Mouse (Mus musculus) adrenal gland, adult (tissue): ENCODE data around the gene Tmem234.
A peak's percentile ranks its signal among the peaks of the same experiment; 100 is the strongest.

Source experiments
- DNase-seq, 2 experiments: peaks; one replicate each; pipeline ENCODE4 v3.0.0; 2022 to 2023; ENCODE audit warnings: low spot score in 1 of 2; ENCODE audit not compliant: inconsistent age in 2 of 2

Gene Tmem234

DNA sequence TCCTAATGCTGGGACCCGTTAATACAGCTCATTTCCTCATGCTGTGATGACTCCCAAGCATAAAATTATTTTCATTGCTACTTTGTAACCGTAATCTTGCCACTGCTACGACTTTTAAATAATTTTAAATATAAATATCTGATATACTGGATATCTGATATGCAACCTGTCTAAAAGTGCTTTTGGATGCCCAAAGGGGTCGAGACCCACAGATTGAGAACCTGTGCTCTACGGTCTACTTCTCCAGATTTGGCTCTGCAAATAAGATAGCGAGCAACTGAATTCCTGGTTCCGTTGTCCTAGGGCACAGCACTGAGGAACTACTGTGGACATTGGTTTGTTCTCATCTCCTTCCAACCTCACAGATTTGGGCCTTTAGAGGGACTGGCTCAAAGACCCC lies 22.8 kb upstream of the Tmem234 start:
- DNase-seq, result no peak

DNA sequence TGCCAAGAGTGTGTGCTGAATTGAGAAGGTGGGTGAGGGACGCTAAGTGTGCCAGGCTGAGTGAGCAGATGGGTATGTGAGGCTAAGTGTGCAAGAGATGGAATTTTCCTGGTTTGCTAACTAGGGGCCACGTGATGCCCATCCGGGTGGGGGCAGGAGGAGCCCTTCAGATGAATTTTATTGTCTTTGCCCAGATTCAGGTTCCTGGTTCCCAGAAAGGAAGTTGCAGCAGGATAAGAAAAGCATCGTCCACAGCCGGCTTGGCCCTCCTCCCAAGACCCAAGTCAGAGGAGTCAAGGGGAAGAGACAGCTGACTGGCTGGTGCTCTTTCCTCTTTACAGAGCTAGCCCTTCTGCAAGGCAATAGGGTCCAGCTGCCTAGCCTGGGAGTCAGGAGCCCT lies 22.0 kb upstream of the Tmem234 start, which contains the start of gene Fam167b:
Gene Fam167b (minus strand): TSS at position 84 of the 400 bp plus-strand sequence.
- DNase-seq, result peak; percentile 60 to 74

DNA sequence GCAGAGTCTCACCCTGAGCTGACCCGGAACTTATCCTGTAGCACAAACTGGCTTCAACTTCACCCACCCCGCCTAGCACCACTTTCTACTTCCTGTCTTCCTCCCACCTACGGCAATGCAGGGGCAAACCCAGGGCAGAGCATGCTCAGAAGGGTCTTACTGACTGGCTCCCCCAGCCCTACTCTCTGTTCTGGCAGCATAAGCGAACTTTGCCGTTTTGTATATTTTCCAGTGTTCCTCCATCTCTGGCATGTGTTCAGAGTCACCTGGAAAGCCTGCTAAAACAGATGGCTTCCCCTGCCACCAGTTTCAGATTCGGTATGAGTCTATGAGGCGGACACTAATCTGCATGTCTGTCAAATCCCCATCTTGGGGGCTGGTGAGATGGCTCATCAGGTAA lies 20.1 kb upstream of the Tmem234 start:
- DNase-seq, result peak in 1 of 2 experiments; percentile 34

DNA sequence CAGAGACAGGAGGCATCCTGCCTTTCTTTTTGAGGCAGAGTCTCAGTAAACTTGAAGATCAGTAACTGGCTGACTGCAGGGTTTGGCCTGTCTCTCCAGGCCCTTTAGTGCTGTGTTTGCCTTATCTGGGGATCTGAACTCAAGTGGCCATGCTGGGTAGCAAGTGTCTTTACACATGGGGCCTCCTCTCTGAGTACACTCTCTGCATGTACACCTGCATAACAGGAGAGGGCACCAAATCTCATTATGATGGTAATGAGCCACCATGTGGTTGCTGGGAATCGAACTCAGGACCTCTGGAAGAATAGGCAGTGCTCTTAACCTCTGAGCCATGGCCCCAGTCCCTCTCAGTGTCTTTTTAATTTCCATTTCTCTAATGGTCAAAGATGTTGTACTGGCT lies 18.2 kb upstream of the Tmem234 start:
- no peak for DNase-seq

DNA sequence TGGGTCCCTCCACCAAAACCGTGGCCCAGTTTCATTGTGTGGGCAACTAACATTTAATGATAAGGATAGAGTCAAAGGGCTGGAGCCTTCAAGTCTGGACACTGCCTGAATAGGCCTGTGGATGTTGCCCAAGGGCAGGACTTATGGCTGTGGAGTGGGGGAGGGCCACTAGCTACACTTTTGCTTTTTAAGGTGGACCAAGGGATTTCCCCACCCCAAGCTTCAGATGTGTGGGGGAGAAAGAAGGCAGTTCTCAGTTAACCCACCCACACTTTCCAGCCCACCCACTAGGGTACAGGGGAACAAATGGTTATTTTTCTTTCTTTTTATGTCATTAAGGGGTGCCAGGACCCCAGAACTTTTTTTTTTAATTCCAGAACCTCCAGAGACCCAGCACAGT lies 16.1 kb upstream of the Tmem234 start:
- no peak for DNase-seq

DNA sequence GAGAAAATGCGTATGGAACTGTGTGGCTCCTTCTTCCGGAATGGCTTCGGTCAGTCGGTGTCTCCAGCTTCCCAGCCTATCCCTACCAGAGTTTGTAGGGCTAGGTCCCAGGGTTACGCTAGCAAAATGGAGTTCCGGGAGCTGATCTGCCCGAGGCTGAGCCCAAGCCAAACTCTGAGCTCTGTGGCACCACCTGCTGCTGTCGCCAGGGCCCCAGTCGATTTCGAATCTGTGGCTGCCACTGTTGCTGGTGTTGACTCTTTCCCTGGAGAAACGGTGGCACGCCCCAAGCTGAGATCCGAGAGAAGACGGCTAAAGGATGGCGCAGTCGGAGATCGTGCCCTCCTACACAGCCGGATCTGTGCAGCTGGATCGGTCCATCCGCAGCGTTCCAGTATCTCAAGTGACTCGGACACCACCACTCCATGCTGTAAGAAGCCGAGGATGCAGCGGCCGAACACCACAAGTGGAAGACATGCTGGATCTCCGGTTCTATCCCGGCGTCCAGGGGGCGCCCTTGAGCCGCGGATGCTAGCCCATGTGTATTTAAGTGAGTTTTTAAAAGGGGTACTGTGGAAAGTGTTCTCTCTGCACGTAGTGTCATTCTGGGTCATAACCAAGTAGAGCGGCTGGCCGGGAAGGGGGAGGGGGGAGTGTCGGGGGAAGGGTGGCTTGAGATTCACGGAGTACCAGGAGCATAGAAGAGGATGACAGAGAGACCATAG lies 15.4 kb upstream of the Tmem234 start:
- peak; percentile 89 to 97 for DNase-seq

DNA sequence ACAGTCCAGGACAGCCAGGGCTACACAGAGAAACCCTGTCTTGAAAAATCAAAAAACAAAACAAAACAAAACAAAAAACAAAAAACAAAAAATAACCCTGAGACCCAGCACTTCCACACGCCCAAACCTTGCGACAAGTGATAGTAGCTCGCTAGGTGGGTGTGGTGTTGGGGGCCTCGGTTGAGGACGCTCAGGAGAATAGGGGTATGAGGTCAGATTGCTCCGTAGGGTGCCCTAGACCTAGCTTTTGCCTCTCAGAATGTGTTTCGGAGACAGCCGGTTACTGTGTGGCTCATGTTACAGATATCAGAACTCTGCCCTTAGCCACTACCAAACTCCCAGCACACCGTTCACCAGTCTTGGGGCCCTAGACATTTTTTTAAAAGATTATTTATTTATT lies 14.7 kb upstream of the Tmem234 start:
- DNase-seq, result no peak

DNA sequence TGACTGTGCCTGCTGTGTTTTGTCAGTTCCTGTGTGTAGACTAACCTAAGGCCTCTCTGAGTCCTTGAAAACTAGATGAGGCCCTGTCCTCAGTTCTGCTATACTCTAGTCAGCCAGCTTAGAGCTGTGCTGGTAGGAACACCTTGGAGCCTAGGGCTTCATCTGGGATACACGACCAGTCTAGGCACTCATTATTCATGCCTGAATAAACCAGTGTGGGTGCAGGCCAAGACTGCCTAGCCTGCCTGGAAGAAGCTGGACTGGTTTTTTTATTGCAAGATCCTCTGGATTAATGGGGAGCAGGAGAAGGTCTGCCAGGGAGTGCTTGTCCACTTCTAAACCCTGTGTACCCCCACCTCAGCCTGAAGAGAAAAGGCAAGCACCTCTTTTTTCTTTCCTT lies 13.5 kb upstream of the Tmem234 start:
- no peak for DNase-seq

DNA sequence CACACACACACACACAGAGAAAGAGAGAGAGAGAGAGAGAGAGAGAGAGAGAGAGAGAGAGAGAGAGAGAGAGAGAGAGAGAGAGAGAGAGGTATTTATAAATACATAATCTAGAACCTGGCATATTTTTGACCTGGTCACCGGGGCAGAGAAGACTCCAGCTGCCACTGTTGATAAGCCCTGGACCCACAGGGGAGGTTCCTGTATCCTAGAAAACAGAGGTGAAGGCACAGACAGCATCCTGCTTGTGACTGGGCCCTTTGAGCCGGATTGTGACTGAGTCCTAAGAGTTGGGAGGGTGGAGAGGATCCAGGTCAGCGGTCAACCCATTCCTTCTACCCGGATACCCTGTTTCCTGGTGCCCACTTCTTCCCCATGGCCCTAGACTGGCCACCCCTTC lies 11.6 kb upstream of the Tmem234 start:
- no peak for DNase-seq

DNA sequence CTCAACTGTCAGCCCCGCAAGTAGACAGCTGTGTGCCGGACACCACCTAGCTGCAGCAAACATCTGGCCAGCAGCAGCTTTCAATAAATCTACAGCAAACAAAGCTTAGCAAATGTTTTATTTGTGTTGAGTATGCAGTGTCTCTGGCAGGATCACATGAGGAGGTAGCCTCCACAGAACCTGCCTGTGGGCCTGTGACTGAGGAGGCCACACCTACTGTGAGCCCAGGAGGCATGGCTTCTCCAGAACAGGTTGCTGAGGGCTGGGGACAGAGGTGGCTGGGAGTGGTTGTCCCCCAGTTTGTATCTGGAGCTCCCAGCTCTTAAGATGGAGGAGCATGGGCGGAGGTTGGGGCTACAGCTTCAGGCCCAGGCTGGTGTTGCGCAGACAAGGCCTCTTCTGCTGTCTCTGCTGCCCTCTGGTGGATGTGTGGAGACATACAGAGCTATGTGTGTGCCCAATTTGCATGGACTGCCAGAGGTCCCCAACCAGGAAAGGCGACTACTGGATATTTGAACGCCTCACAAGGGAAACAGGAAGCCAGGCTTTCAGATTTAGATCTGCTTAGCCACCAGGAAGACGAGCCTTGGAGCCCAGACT lies 8.1 kb downstream of the Tmem234 start:
- peak; percentile 80 to 91 for DNase-seq

DNA sequence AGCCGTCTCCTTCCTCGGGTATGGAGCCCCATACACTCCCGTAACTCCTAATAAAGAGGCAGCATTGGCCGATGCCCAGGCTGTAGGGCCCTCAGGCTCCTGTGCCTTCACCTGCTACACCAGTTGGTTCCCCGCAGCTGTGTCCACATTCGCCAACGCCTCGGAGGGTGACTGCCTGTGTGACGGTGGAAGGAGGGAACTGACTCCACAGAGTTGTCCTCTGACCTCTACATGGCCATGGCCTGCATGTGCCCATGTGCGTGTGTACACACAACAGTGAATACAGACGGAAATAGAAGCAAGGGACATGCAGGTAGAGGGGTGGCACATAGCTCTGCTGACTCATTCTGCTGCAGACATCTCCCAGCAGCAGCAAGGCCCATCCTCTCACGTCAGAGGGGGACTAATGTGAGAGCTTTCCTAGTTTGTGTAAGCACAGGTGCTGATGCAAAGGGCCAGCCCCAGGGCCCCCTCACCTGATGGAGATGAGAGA lies 8.7 kb downstream of the Tmem234 start:
- no peak for DNase-seq

DNA sequence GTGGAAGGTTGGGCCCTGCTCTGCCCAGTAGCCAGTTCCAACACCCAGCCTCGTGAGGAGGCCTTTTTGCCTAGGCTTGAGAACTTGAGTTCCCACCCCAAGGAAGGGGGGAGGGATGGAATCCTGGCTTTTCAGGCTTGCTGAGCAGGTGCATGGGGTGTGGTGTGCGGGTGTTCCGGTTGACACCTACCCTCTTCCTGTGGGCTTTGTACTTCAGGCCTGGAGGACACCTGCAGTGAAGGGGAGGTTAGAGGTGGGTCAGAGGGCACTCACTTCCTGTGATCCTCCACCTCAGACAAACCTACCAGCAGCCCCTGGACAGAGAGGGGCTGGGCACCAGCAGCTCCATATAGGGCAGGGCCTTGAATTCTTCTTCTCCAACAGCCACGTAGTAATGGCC lies 9.6 kb downstream of the Tmem234 start:
- no peak for DNase-seq

DNA sequence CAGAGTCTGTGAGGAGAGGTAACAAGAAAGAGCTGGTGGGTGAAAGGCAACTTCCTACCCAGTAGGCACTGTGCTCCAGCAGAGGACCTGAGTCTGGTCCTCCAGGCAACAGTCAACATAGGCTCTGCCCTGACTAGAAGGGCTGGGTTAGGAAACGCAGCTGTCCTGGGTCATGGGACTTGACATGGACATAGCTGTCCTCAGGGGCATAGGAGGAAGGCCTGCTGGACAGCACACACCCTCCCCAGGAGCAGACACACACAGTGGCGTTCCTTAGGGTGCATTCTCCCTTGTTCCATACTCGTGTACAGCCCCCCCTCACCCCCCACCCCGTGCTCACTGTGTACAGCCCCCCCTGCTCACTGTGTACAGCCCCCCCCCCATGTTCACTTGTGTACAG lies 10.0 kb downstream of the Tmem234 start:
- no peak for DNase-seq

DNA sequence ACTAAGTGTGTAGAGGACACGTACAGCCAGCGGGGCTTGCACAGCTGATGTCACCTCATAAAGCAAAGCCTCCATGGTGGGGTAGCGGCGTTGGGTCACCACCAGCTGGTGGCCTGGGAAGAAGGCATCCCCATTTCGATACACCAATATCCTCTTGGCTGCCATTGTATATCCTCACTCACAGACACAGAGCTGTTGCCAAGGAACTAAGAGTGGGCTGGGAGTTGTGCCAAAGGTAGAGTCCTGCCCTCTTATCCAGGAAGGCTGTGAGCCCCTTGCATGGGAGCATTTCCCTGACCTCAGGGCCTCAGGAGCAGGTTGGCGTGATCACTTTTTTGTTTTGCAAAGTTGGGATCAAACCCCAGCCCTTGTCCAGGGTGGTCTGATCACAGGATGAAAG lies 13.6 kb downstream of the Tmem234 start, which contains the start of gene Dcdc2b:
Gene Dcdc2b (minus strand): TSS at position 165 of the 400 bp plus-strand sequence.
- peak in 1 of 2 experiments; percentile 31 for DNase-seq

DNA sequence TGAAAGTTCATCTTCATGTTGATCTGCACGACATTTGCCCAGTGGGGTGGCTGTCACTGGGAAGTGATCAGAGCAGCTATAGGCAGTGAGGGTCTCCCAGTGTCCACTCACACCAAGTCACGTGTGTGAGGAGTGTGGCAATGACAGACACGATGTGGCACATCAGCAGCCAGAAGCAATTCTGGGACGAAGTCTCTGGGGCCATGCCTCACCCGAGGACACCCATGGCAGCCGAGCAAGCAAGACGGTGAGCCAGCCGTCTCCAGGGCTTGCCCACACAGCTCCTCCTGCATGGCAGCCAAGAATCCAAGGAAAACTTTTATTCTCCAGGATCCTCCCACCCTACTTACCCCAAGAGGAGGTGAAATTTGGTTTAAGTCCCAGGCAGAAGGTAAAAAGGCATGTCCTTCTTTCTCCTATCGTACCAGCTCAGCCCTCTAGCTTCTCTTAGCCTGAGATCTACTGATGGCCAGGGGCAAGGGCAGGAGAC lies 15.4 kb downstream of the Tmem234 start:
- peak in 1 of 2 experiments; percentile 29 for DNase-seq

DNA sequence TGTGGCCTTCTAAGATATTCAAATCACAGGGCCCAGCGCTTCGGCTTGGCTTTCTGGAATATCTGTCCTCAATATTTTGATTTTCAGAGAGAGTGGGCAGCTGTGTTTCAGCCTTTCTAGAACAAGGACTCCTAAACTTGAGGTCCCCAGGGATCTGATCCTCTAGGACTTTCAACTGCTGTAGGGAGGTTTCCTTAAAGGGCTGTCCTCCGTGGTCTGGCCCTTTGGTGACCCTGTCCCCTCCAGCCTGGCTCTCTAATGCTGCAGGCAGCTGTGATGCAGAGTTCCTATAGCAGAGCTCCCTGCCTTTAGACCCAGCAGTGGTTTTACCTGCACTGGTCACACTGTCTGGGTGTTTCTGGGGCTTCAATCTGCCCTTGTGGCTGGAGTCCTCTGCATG lies 16.2 kb downstream of the Tmem234 start:
- DNase-seq, result peak in 1 of 2 experiments; percentile 29

DNA sequence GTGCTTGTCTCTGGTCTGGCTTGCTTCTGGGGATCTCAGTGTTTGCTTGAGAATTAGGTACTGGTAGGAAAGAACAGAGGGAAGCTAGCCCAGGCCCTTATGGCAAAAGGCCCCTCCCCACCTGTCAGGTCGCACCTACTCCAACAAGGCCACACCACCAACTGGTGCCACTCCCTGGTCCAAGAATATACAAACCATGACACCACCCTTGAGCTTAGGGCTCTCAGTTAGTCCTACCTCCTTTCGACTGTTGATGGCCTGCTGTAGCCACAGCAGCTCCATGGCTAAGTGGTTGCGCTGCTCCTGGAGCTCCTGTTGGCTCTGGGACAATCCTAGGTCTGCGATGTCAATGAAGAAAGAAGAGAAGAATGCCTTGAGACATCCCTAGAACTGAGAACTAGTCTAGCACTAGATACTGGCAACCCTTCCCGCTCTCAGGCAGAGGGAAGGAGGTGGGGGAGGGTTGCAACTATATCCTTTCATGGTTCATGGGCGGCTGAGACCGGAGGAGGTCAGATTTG lies 16.7 kb downstream of the Tmem234 start:
- peak in 1 of 2 experiments; percentile 31 for DNase-seq

DNA sequence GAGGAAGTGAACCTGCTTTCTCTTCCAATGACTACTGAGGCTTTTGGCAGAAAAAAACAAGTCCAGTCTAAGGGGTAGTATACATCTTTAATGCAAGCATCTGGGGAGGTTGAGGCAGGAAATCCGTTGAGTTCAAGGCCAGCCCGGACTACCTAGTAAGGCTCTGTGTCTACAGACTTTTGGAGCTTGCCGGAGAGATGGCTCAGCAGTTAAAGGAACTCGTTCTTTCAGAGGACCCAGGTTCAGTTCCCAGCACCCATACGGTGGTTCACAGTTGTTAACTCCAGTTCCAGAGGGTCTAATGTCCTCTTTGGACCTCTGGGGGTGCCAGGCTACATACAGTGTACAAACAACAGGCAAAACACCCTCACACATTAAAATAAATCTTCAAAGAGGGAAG lies 17.6 kb downstream of the Tmem234 start:
- peak in 1 of 2 experiments; percentile 51 for DNase-seq

DNA sequence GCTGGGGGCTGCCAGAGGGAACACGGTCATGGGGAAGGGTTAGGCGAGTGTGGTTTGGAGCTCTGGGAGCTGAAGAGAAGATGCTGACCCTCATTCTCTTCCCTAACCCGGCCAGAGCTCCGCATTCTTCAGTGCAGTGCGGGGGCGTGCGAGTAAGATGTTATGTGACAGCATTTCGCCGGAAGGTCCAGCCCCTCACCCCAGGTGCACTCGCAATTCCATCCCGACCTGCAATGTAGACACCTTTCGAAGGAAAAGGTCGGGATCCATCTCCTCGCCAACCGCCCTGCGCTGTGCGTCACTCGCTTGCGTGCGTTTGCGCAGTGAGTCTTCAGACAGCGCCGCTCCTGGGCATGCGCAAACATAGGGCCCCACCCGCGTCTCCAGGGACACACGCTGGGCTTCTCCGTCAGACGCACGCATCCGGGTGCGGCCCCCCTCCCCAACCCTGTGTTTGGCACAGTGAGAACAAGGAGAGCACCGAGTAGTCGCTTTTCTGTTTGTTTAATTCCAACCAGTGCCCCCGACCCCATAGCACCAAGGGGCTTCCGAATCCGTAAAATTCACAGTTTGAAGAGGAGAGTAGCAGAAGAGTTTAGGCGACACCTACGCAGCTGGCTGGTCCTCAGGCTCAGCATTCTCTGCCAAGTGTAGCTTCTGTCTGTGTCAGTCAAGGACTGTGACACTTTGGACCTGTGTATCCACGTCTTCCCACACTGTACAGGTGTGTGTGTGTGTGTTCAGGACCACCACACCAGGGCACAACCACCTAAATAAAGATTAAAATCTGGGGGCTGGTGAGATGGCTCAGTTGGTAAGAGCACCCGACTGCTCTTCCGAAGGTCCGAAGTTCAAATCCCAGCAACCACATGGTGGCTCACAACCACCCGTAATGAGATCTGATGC lies 18.6 kb downstream of the Tmem234 start, which contains the start of gene Iqcc:
Gene Iqcc (minus strand): TSS at position 314 of the 906 bp plus-strand sequence.
- peak; percentile 98 for DNase-seq

DNA sequence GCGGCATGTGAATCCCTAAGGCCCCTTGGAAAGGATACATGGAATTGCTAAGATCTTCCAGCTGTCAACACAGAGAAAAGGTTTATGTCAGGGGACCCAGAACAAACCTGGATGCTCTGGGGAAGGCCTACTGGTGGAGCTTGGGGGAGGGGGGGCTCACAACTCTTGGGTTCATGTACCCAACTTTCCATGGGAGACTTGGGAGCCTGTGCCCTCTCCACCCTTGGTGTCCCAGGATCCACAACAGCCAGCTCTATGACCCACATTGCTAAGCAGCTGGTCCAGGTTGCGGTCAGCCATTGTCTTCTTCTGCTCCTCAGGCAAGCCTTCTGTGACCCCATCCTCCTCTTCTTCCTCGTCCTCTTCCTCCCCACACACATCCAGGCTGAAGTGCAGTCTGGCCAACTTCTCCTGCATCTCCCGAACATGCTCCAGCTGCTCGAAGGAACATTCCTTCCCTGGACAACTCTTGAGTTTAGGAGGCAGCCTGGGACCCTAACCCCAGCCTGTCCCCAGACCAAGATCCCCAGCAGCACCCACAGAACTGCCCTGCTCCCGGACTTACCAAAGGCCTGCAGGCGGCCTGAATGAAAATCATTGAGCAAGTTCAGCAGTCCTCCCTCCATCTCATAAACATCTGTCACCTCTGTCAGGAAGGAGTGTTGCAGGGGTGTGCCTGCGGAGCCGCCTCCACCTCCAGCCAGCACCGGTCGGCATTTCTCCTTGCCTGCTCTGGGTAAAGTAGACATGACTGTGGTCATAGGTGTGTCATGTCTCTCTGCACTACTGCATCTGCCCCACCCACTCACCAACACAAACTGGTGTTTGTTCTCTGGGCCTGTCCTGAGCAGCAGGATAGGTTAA lies 20.2 kb downstream of the Tmem234 start:
- peak; percentile 40 to 52 for DNase-seq
